Mouse (Mus musculus) intestine, embryonic 15.5 days (tissue): ENCODE measurements around the gene Rbsn. TPM values are rescaled to one million over a fixed set of nuclear protein-coding genes. Genes with fewer than 3 reads are reported as not detected.
A peak's percentile ranks its signal among the peaks of the same experiment; 100 is the strongest.

Experiments
- ATAC-seq: fragments of 200-750 bp; cut with Nextera tagmentation; 2 replicates; pipeline ENCODE4 v1.8.0; 2017; ENCODE audit warnings: moderate TSS enrichment, moderate library complexity
- H3K27ac ChIP-seq: fragments of 300-500 bp; sonication (generic); 2 replicates; pipeline ENCODE4 v1.5.1; 2015; ENCODE audit warnings: mild to moderate bottlenecking, inconsistent platforms
- H3K27me3 ChIP-seq: fragments of 300-500 bp; sonication (generic); replicated peaks from 2 replicates; pipeline ENCODE4 v1.6.1; 2015; ENCODE audit warnings: inconsistent platforms
- H3K36me3 ChIP-seq: fragments of 300-500 bp; sonication (generic); 2 replicates; pipeline ENCODE4 v1.6.1; 2015; ENCODE audit warnings: inconsistent platforms
- H3K4me1 ChIP-seq: fragments of 300-500 bp; sonication (generic); replicated peaks from 2 replicates; pipeline ENCODE4 v1.6.1; 2015; ENCODE audit warnings: inconsistent platforms
- H3K4me2 ChIP-seq: fragments of 300-500 bp; sonication (generic); replicated peaks from 2 replicates; pipeline ENCODE4 v1.6.1; 2015; ENCODE audit warnings: mild to moderate bottlenecking, inconsistent platforms
- H3K4me3 ChIP-seq: fragments of 300-500 bp; sonication (generic); replicated peaks from 2 replicates; pipeline ENCODE4 v1.5.1; 2015; ENCODE audit warnings: inconsistent platforms
- H3K9ac ChIP-seq: fragments of 300-500 bp; sonication (generic); 2 replicates; pipeline ENCODE4 v1.6.1; 2015; ENCODE audit warnings: inconsistent platforms
- H3K9me3 ChIP-seq: fragments of 300-500 bp; sonication (generic); 2 replicates; pipeline ENCODE4 v1.6.1; 2016; ENCODE audit warnings: inconsistent platforms
- WGBS: fragments of 180-500 bp; shearing (Covaris S2); methylation state at CpG from one replicate; pipeline ENCODE4 v1.1.7; 2015; 5-methylcytosine and 5-hydroxymethylcytosine counted together
- polyA plus RNA-seq: library from polyadenylated mRNA; unstranded; fragments of >200 nt; fragmentation: Nextera tagmentation; extraction: Ambion mirVana; gene quantifications from 2 replicates; pipeline ENCODE4 v1.2.1, GENCODE M21; 2015

Rbsn gene
- polyA plus RNA-seq: 16.9 and 21.4 TPM in 2 replicates

DNA sequence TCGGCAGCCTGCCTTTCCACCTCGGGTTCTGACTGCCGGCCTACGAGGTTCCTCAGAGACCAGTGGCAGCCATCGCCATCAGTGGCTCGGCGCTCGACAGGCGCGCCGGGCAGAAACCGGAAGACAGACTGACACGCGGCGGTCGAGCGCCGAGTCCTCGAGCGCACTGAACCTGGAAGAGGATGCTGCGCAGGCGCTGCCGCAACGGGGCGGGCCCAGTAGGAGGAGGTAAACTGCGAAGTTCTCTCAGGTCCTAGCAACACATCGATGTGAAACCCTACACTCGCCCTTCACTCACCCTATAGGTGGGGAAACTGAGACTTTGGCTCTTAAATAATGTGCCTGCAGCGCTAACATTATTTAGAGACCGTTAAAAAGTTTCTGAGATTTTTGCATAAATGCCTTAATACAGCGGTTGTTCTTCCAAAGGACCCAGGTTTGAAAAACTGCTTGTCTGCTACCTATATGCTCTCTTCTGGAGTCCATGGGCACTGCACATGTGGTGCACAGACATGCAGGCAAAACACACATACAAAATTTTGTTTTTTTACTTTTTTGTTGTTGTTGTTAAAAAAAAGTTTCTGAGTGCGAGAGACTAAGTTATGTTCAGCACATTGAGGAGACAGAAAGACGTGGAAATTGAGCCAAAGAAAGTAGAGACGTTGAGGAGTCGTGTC lies at the start of gene Rbsn:
TSS of gene Rbsn (minus strand) at position 153 of the 677 bp plus-strand sequence.
- H3K4me1 ChIP-seq: peaks cover 9% of the 10 kb centered on the region
- H3K9me3 ChIP-seq: no peaks in the 10 kb centered on the region
- peak within 1 kb of the TSS; percentile 77 for H3K4me3 ChIP-seq
- H3K36me3 ChIP-seq: 0 out of 2 replicates have a peak, but pooled peaks cover 3% of the 10 kb centered on the region
- H3K9ac ChIP-seq: peak within 1 kb of the TSS; percentile 90
- 10% methylated on average over 35 of the region's 35 CpGs for WGBS
- H3K27ac ChIP-seq: peak within 1 kb of the TSS; percentile 60; the same call in 1 of the 2 replicates
- ATAC-seq: peak; percentile 94
- peak within 1 kb of the TSS; percentile 86 for H3K4me2 ChIP-seq
- H3K27me3 ChIP-seq: no peaks in the 10 kb centered on the region

DNA sequence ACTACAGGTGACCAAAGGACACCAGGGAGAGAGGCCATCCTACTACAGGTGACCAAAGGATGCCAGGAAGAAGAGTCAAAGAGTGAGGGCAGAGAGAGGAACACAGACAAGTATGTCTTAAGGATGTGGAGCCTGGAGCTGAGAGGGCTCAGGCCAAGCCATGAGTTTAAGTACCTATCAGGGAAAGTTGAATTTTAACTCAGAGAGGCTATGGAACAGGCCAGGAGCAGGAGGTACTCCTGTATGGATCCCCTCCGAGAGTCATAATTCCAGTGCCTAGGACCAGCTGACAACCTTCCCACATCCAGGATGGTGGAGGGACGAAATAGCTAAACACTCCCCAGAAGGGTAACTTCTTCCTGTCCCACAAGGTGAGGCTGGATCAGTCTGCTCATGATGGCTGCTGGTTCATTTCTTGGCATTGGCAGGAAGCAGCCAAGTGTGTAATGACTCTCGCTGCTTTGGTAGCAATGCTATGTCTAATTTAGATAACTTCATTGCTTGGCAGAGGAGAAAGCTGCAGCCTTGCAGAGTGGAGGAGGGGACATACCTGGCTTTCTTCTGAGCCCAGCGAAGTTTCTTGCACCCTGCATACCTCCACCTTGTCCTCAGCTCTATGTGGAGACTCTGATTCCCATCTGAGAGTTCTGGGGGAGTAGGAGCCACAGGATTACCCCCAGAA lies 46.6 kb upstream of the Rbsn start:
- 63% methylated on average over 4 of the region's 4 CpGs for WGBS
- Histone ChIP-seq H3K4me3 (no peak overlapping the region), H3K27ac (no peak overlapping the region), H3K36me3 (no peaks in the 10 kb centered on the region), H3K4me1 (no peaks in the 10 kb centered on the region), H3K27me3 (no peaks in the 10 kb centered on the region), H3K4me2 (no peak overlapping the region), H3K9ac (no peak overlapping the region), H3K9me3 (no peaks in the 10 kb centered on the region)
- no peak for ATAC-seq

DNA sequence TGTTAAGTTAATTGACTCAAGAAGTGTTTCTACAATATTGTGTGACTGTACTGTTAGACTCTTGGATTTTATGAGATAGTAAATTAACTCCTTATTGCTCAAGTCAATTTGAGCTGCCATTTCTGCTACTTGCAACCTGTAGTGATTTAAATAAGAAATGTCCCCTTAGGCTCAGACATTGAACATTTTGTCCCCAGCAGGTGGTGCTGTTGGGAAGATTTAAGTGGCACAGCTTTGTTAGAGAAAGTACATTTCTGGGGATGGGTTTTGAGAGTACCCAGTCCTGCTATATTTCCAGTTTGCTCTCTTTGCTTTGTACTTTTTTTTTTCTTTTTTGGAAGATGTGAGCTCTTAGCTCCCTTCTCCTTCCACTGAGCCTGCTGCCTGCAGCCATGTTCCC lies 40.6 kb upstream of the Rbsn start:
- no peak overlapping the region for H3K9ac ChIP-seq
- H3K9me3 ChIP-seq: no peaks in the 10 kb centered on the region
- H3K4me1 ChIP-seq: no peaks in the 10 kb centered on the region
- H3K27me3 ChIP-seq: no peaks in the 10 kb centered on the region
- no peak overlapping the region for H3K27ac ChIP-seq
- H3K4me3 ChIP-seq: no peak overlapping the region
- ATAC-seq: no peak
- H3K4me2 ChIP-seq: no peak overlapping the region
- H3K36me3 ChIP-seq: no peaks in the 10 kb centered on the region

DNA sequence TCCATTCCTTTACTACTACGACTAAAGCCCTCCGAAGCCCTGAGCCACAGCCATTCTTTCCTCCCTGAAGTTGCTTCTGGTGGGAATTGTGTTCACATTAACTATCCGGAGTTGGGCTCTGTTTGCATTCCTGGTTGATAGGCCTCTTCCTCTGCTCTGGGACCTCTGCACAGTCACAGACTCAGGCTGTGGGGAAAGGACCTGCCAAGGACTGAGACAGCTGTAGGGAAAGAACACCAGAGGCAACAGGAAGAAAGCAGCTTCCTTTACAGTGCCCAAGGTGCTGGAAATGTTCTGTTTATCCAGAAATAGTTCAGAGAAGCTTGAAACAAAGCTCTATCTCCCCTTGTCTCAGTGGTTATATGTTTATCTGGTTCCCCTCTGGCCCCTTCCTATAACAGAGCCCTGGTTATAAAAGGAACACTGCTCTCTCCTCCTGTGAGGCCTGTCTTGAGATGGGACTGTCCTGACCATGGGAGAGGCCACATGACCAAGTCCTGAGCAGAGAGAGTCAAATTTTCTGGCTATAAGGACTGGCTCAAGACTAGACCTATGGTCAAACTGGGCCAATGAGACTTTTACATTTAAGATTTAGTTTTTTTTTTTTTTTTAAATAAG lies 38.6 kb upstream of the Rbsn start:
- H3K27me3 ChIP-seq: no peaks in the 10 kb centered on the region
- H3K9ac ChIP-seq: no peak overlapping the region
- 62% methylated on average over 3 of the region's 3 CpGs for WGBS
- H3K4me2 ChIP-seq: no peak overlapping the region
- H3K9me3 ChIP-seq: no peaks in the 10 kb centered on the region
- no peak for ATAC-seq
- no peak overlapping the region for H3K4me3 ChIP-seq
- H3K36me3 ChIP-seq: no peaks in the 10 kb centered on the region
- H3K4me1 ChIP-seq: no peaks in the 10 kb centered on the region
- H3K27ac ChIP-seq: no peak overlapping the region

DNA sequence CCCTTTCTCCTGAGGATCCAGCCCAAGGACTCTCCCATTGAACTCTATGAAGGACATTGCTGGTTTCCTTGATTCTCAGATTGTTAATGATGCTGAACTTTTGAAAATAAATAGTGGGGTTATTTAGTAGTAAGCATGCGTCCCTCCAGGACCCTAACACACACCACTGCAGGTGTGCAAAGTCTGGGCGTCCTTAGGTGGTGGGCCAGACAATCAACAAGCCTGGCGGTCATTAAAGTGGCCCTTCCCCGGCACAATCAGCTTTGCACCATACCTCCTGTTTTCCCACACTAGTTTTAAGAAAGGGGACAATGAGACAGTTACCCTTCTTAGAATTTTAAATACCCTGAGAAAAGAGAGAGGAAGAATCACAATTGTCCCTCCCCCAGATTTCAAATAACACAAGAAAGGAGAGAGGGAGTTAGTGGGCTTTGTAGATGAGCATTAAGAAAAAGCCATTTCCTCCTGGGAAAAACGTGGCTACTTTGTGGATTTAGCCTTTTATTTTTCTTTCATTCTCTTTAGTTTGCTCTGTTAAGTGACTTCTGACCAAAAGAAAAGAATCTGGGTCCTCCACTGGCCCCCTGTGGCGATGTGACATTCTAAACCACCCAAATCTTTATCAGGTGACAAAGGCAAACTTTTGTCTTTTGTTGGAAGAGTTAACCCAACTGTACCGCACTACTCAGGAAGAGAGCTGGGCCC lies 32.6 kb upstream of the Rbsn start:
- Histone ChIP-seq H3K36me3 (no peaks in the 10 kb centered on the region), H3K27ac (no peak overlapping the region), H3K4me1 (peaks cover 5% of the 10 kb centered on the region; the same call in 1 of the 2 replicates), H3K4me2 (no peak overlapping the region), H3K4me3 (no peak overlapping the region), H3K9ac (no peak overlapping the region), H3K27me3 (peaks cover 34% of the 10 kb centered on the region), H3K9me3 (no peaks in the 10 kb centered on the region)
- 34% methylated on average over 7 of the region's 7 CpGs for WGBS
- no peak for ATAC-seq

DNA sequence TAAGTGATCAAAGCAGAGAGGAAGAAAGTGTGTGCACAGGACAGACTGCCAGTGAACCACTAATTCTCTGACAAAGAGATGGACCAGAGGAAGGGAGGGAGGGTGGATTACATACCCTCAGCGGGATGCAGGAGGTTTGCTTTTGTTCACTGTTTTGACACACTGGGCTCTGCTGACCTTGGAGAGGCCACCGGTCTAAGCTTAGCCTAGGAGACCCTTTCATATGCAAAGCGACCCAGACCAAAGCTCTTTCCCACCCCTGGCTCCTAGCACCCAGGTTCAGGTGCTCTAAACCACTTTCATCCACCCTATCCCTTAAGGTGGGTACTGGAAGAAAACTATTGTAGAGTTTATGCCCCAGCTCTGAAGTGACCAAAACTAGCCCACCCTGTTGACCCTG lies 31.6 kb upstream of the Rbsn start:
- Histone ChIP-seq H3K9me3 (no peaks in the 10 kb centered on the region), H3K27me3 (peaks cover 34% of the 10 kb centered on the region), H3K4me1 (peaks cover 5% of the 10 kb centered on the region; the same call in 1 of the 2 replicates), H3K36me3 (no peaks in the 10 kb centered on the region), H3K4me2 (no peak overlapping the region), H3K27ac (no peak overlapping the region), H3K4me3 (no peak overlapping the region), H3K9ac (no peak overlapping the region)
- ATAC-seq: no peak
- WGBS: 23% methylated on average over 3 of the region's 3 CpGs

DNA sequence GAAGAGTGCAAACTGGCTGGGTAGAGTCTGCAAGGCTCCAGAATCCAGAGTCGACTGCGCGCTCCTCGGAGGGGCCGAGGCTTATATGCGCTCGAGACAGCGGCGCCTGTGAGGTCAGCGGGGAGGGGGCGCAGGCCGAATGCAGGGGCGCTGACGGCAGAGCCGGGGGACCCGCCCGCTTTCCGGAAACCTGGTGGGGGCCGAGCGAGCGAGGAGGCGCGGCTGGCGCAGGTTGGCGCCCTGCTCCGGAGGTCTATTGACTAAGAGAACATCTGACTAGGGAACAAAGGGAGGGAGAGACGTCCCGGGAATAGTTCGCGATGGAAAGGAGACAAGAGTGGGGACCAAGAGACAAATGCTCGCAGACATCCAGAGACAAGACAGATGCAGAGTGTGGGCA lies 29.9 kb upstream of the Rbsn start, which contains the start of gene Trh:
TSS of gene Trh (minus strand) at position 60 of the 400 bp plus-strand sequence.
- WGBS: 1% methylated on average over 31 of the region's 31 CpGs

DNA sequence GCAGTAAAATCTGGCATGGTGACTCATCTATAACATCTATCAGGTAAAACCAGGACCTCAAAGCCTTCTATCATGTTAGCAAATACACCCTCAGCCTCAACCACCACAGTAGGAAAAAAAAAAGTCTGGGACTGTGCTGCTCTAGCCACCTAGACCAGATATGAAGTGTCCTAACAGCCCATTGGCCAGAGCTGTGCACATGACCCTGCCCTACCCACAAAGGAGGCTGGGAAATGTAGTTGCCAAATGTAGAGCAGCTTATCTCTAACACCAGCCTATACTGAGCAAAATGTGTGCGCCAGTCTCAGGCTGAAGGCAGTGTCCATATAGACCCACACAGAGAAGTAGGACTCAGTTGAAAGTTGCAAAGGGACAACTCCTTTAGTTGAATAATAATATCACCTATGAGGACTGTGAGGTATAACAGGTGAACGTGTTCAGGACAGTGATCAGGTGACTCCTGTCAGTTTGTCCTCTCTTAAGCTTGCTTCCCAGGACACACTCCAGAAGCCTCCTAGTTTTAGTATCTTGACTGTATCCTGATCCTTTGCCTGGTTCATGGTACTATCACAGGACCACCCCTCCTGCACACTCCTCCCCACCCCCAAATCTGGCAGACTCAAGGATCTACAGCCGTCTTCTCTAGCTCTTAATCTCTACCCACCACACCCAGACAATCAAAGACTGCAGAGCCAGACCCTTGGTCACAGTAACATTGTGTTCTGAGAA lies 26.6 kb upstream of the Rbsn start:
- Histone ChIP-seq H3K27me3 (peaks cover 32% of the 10 kb centered on the region), H3K9me3 (no peaks in the 10 kb centered on the region), H3K36me3 (no peaks in the 10 kb centered on the region), H3K27ac (no peak overlapping the region), H3K4me2 (no peak overlapping the region), H3K4me1 (peaks cover 5% of the 10 kb centered on the region; the same call in 1 of the 2 replicates), H3K4me3 (no peak overlapping the region), H3K9ac (no peak overlapping the region)
- peak; percentile 96 for ATAC-seq
- 50% methylated on average over 3 of the region's 3 CpGs for WGBS

More for the DNA sequence above, 29.9 kb upstream of the Rbsn start, which contains the start of gene Trh:
- Histone ChIP-seq H3K27me3 (peaks cover 34% of the 10 kb centered on the region), H3K9me3 (no peaks in the 10 kb centered on the region), H3K9ac (no peak within 1 kb of the TSS), H3K4me1 (peaks cover 5% of the 10 kb centered on the region; the same call in 1 of the 2 replicates), H3K4me2 (peak within 1 kb of the TSS; percentile 73), H3K4me3 (peak within 1 kb of the TSS; percentile 28), H3K27ac (no peak within 1 kb of the TSS), H3K36me3 (no peaks in the 10 kb centered on the region)
- ATAC-seq: 0 out of 2 replicates have a peak, but pooled peaks have one; percentile 23

DNA sequence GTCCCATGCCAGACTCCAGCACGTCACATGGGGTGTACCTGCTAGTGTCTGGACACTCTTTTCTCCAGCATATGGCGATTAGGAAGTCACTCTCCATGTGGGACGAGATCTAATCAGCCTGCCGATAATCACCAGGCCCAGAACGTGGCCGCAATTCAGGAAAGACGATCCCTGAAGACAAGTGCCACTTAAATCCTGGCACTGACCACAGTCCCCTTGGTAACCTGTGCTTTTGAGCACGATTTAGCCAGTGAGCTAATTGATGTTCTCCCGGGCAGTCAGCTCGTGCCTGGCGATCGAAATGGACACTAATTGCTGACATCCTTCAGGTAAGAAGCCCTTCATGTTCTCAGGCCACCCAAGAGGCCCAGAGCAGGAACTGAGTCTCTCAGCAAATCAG lies 20.3 kb upstream of the Rbsn start:
- Histone ChIP-seq H3K4me2 (no peak overlapping the region), H3K4me3 (no peak overlapping the region), H3K27me3 (no peaks in the 10 kb centered on the region), H3K9ac (no peak overlapping the region), H3K27ac (no peak overlapping the region), H3K4me1 (no peaks in the 10 kb centered on the region), H3K36me3 (no peaks in the 10 kb centered on the region), H3K9me3 (no peaks in the 10 kb centered on the region)
- WGBS: 69% methylated on average over 12 of the region's 12 CpGs
- ATAC-seq: no peak

DNA sequence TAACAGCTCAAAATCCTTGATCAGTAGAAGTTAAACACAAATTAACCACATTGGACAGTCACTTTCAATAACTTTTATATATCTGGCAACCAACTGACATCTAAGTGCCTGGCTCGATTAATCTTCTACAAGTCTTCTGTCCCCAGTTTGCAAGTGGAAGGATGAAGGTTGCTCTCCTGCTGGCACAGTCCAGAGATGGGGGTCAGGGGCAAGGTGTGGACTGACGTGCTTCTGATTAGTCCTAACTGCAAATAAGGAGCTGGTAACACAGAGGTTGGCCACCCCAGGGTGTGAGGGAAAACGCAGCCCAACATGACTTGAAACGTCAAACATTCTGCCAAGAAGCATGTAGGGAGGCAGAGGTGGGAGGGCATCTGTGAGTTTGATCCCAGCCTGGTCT lies 17.0 kb upstream of the Rbsn start:
- Histone ChIP-seq H3K27ac (no peak overlapping the region), H3K4me2 (no peak overlapping the region), H3K9ac (no peak overlapping the region), H3K9me3 (no peaks in the 10 kb centered on the region), H3K4me3 (no peak overlapping the region), H3K27me3 (no peaks in the 10 kb centered on the region), H3K36me3 (no peaks in the 10 kb centered on the region), H3K4me1 (no peaks in the 10 kb centered on the region)
- no peak for ATAC-seq
- WGBS: 58% methylated on average over 4 of the region's 4 CpGs

DNA sequence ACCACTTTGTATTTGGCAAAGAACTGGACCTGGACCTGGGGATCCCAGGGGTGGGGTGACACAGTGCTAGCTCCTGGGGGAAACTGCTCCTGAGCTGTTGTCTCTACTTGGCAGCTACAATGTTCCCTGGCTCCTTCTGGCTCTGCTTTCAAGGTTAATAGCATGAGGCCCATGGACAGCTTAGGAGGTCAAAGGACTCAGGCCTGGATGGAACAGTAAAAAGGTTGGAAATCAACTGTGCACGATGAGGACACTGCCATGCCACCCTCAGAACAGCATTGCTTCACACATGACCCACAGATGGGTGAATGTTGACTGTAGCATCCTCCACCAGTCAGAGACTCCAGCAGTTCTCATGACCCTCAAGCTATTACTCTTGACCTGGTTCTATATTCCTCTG lies 16.6 kb upstream of the Rbsn start:
- ATAC-seq: no peak
- Histone ChIP-seq H3K27me3 (no peaks in the 10 kb centered on the region), H3K4me1 (no peaks in the 10 kb centered on the region), H3K4me2 (no peak overlapping the region), H3K9me3 (no peaks in the 10 kb centered on the region), H3K36me3 (no peaks in the 10 kb centered on the region), H3K27ac (no peak overlapping the region), H3K9ac (no peak overlapping the region), H3K4me3 (no peak overlapping the region)
- 75% methylated on average over 1 of the region's 1 CpGs for WGBS
